In the genomic region with DNA sequence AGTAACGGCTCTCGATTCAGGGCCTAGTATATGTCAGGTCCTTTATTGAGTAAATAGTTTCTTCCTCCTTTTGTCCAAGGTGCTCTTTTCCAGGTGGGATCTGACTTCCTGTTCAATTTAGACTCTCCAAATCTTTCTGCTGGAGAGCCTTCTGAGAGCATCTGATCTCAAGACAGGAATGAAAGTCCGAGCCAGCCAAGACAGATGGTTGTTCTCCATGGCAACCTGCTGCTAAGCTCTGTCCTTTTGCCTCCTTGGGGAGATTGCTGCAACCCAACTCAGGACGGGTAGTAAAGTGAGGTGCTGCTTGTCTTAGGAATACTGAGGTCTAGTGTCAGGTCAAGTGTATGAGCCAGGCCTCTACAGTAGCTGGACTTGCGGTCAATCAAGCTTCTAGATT, we compare ENCODE assay signal across 27 mouse cellular contexts. TPM values are rescaled to one million over a fixed set of nuclear protein-coding genes. Genes with fewer than 3 reads are reported as not detected.
A peak's percentile ranks its signal among the peaks of the same experiment; 100 is the strongest.
DNase-seq lines count a peak whose midpoint lies in the region; ATAC-seq and TF ChIP-seq lines count a peak whose summit lies in the region.
"Had no signal": no experiment of that assay in that cellular context is flagged by ENCODE, and none has a peak within 500 bp of the region (broad histone marks: within the 10 kb centered on the region; RNA-seq: fewer than 3 reads in every experiment).

No protein-coding gene starts in this region.

- H3K4me2 ChIP-seq in intestine, embryonic 15.5 days (replicated peaks), result no peak overlapping the region
- H3K4me2 ChIP-seq in forebrain, embryonic 13.5 days, result no peak overlapping the region
- no peak overlapping the region for H3K4me2 ChIP-seq in liver, postnatal 0 days (ENCODE audit: low read depth, low read length)
- H3K4me2 ChIP-seq: embryonic facial prominence, embryonic 13.5 days; heart, embryonic 15.5 days; kidney, embryonic 15.5 days; liver, embryonic 12.5 days; neural tube, embryonic 12.5 days had no signal

- no peak overlapping the region for H3K27ac ChIP-seq in heart, embryonic 10.5 days
- H3K27ac ChIP-seq in intestine, embryonic 15.5 days, result no peak overlapping the region
- no peak overlapping the region for H3K27ac ChIP-seq in forebrain, embryonic 13.5 days
- H3K27ac ChIP-seq in liver, postnatal 0 days (ENCODE audit: low read depth), result no peak overlapping the region
- H3K27ac ChIP-seq: embryonic facial prominence, embryonic 13.5 days; forebrain, embryonic 10.5 days; heart, embryonic 15.5 days; kidney, embryonic 15.5 days; layer of hippocampus, adult 2 months; liver, embryonic 12.5 days; macrophage; neural tube, embryonic 12.5 days had no signal

- H3K36me3 ChIP-seq in heart, embryonic 10.5 days, result peaks cover 6% of the 10 kb centered on the region; the same call in 1 of the 2 replicates
- no peaks in the 10 kb centered on the region for H3K36me3 ChIP-seq in intestine, embryonic 15.5 days
- H3K36me3 ChIP-seq in forebrain, embryonic 13.5 days (ENCODE audit: poor library complexity, severe bottlenecking), result no peaks in the 10 kb centered on the region
- H3K36me3 ChIP-seq in liver, postnatal 0 days (replicated peaks; ENCODE audit: insufficient read depth, low read length), result no peaks in the 10 kb centered on the region
- H3K36me3 ChIP-seq: embryonic facial prominence, embryonic 13.5 days; forebrain, embryonic 10.5 days; G1E; heart, embryonic 15.5 days; kidney, embryonic 15.5 days; liver, embryonic 12.5 days; neural tube, embryonic 12.5 days had no signal

- H3K9ac ChIP-seq in intestine, embryonic 15.5 days, result no peak overlapping the region
- no peak overlapping the region for H3K9ac ChIP-seq in forebrain, embryonic 13.5 days
- no peak overlapping the region for H3K9ac ChIP-seq in liver, postnatal 0 days (replicated peaks)
- H3K9ac ChIP-seq: embryonic facial prominence, embryonic 13.5 days; heart, embryonic 15.5 days; kidney, embryonic 15.5 days; liver, embryonic 12.5 days; neural tube, embryonic 12.5 days had no signal

- H3K4me3 ChIP-seq in heart, embryonic 10.5 days, result no peak overlapping the region
- H3K4me3 ChIP-seq in intestine, embryonic 15.5 days (replicated peaks), result no peak overlapping the region
- no peak overlapping the region for H3K4me3 ChIP-seq in forebrain, embryonic 13.5 days
- no peak overlapping the region for H3K4me3 ChIP-seq in liver, postnatal 0 days (ENCODE audit: low read depth, low read length)
- H3K4me3 ChIP-seq: embryonic facial prominence, embryonic 13.5 days; forebrain, embryonic 10.5 days; heart, embryonic 15.5 days; kidney, embryonic 15.5 days; layer of hippocampus, adult 2 months; liver, embryonic 12.5 days; neural tube, embryonic 12.5 days had no signal

- 81% methylated on average over 5 of the region's 5 CpGs for WGBS in heart, embryonic 10.5 days
- 80% methylated on average over 5 of the region's 5 CpGs for WGBS in intestine, embryonic 15.5 days
- WGBS in forebrain, embryonic 13.5 days, result 89% methylated on average over 5 of the region's 5 CpGs
- WGBS in liver, postnatal 0 days (ENCODE audit: insufficient replicate concordance), result 73% methylated on average over 5 of the region's 5 CpGs

- peaks cover 4% of the 10 kb centered on the region; the same call in 1 of the 2 replicates for H3K4me1 ChIP-seq in heart, embryonic 10.5 days
- H3K4me1 ChIP-seq in intestine, embryonic 15.5 days (replicated peaks), result no peaks in the 10 kb centered on the region; the same call in 1 of the 2 replicates
- H3K4me1 ChIP-seq in forebrain, embryonic 13.5 days, result no peaks in the 10 kb centered on the region
- peaks cover 3% of the 10 kb centered on the region; the same call in 1 of the 2 replicates for H3K4me1 ChIP-seq in liver, postnatal 0 days (ENCODE audit: insufficient read depth)
- H3K4me1 ChIP-seq: liver, embryonic 12.5 days; neural tube, embryonic 12.5 days had no signal

- TF ChIP-seq EP300 in liver, postnatal 0 days (IDR thresholded peaks at IDR 0.05; ENCODE audit: low read depth), result no peak

- peak; percentile 82 for DNase-seq in heart, adult 11 months
- DNase-seq in heart, embryonic 10.5 days (ENCODE audit: low spot score), result no peak
- DNase-seq in right cerebral cortex, postnatal 10 days (ENCODE audit: low spot score in 2 of 2), result peak; percentile 28 to 43
- no peak for DNase-seq in right cerebral cortex, adult 2 months (ENCODE audit: low spot score in 2 of 2)
- peak; percentile 81 for DNase-seq in cerebellum, adult 9-11 months
- DNase-seq in liver, postnatal 0 days, result no peak
- DNase-seq: adrenal gland, adult 8-10 months; gastrocnemius, postnatal 10 days; kidney, postnatal 25 days; lung, adult 2 months; lung, postnatal 10 days; right cerebral cortex, adult 18-20 months; thymus, adult 2 months had no signal

- no peak for ATAC-seq in intestine, embryonic 15.5 days
- no peak for ATAC-seq in forebrain, embryonic 13.5 days
- no peak for ATAC-seq in liver, postnatal 0 days
- ATAC-seq: forebrain, embryonic 16.5 days; intestine, postnatal 0 days; liver, embryonic 12.5 days; midbrain, embryonic 16.5 days had no signal

- no peak for TF ChIP-seq CTCF in liver, postnatal 0 days (IDR thresholded peaks at IDR 0.05; ENCODE audit: low read depth)

- no peaks in the 10 kb centered on the region for H3K9me3 ChIP-seq in heart, embryonic 10.5 days
- H3K9me3 ChIP-seq in intestine, embryonic 15.5 days, result no peaks in the 10 kb centered on the region
- H3K9me3 ChIP-seq in forebrain, embryonic 13.5 days (replicated peaks), result no peaks in the 10 kb centered on the region
- H3K9me3 ChIP-seq in liver, postnatal 0 days (ENCODE audit: low read length), result no peaks in the 10 kb centered on the region
- H3K9me3 ChIP-seq: embryonic facial prominence, embryonic 13.5 days; G1E; heart, embryonic 15.5 days; kidney, embryonic 15.5 days; liver, embryonic 12.5 days; neural tube, embryonic 12.5 days had no signal

- no peaks in the 10 kb centered on the region for H3K27me3 ChIP-seq in heart, embryonic 10.5 days (ENCODE audit: insufficient read depth, poor library complexity, severe bottlenecking)
- no peaks in the 10 kb centered on the region for H3K27me3 ChIP-seq in intestine, embryonic 15.5 days (replicated peaks)
- no peaks in the 10 kb centered on the region for H3K27me3 ChIP-seq in forebrain, embryonic 13.5 days
- no peaks in the 10 kb centered on the region for H3K27me3 ChIP-seq in liver, postnatal 0 days (ENCODE audit: insufficient read depth, low read length)
- H3K27me3 ChIP-seq: embryonic facial prominence, embryonic 13.5 days; heart, embryonic 15.5 days; kidney, embryonic 15.5 days; liver, embryonic 12.5 days; neural tube, embryonic 12.5 days had no signal

RNA-seq across cellular contexts. Expression of gene Ror1, which starts 25.0 kb away (rescaled TPM):
- polyA plus RNA-seq in heart, embryonic 10.5 days (2016; fragmentation: Nextera tagmentation; extraction: Ambion mirVana), result 8.2 and 9.3 TPM in 2 replicates
- 8.0 and 9.3 TPM in 2 replicates for polyA plus RNA-seq in intestine, embryonic 15.5 days (2015; fragmentation: Nextera tagmentation; extraction: Ambion mirVana)
- 0.76 and 0.84 TPM in 2 replicates for polyA plus RNA-seq in forebrain, embryonic 13.5 days (2015; fragmentation: Nextera tagmentation; extraction: Ambion mirVana)
- 0.24 and 0.29 TPM in 2 replicates for polyA plus RNA-seq in liver, postnatal 0 days (2015; fragmentation: Nextera tagmentation; extraction: Ambion mirVana)
- polyA plus RNA-seq: G1E, macrophage had no signal

Comparison
In these comparisons a context has a peak if more than half of its experiments do, and no peak if none do; other contexts are left out.
1. DNase-seq: peak in heart, adult 11 months (single experiment), right cerebral cortex, postnatal 10 days (2 of 2) and cerebellum, adult 9-11 months (single experiment); none in heart, embryonic 10.5 days (single experiment), right cerebral cortex, adult 2 months (0 of 2) and liver, postnatal 0 days (single experiment).